Mouse (Mus musculus) thymus, adult 2 months (tissue): ENCODE results near the gene Habp2.

Experiments
- CTCF ChIP-seq: fragments of 200-500 bp; IDR thresholded peaks from 2 replicates; pipeline ENCODE4 v1.5.1; 2012; ENCODE audit warnings: mild to moderate bottlenecking, control low read depth, low read length, moderate library complexity, borderline replicate concordance; ENCODE audit not compliant: control insufficient read depth, poor library complexity, insufficient read depth; ENCODE audit errors: extremely low read depth
- POLR2A ChIP-seq: fragments of 200-500 bp; IDR thresholded peaks from 2 replicates; pipeline ENCODE4 v1.6.1; 2012; ENCODE audit warnings: mild to moderate bottlenecking, low read length, control low read depth, moderate library complexity; ENCODE audit not compliant: control insufficient read depth, poor library complexity, insufficient read depth; ENCODE audit errors: extremely low read depth

- no peak for TF ChIP-seq CTCF
- TF ChIP-seq POLR2A = no peak
Measured at GRCm38 (mm10) chr19:56253271-56253670, 33.7 kb upstream of the Habp2 start.
